Mouse (Mus musculus): ENCODE results near the gene Plcxd3.

DNA sequence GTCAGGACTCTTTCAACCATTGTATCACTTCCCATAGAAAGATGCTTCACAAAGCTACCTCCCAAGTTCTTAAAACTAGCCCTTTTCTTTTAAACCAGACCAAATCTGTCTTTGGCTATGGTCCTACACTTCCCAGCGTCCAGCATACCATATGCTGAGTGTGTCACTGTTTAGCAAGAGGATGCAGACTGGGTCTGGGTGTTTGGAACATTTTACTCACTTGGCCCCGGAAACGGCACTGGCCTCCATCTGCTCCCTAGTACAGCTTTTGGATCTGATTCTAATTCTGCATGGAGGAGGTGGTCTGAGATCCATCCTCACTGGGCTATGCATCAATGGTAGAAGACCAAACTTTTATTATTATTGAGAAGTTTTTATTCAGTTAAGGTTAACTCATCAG is 122.7 kb downstream of the Plcxd3 start:
- no peak for TF ChIP-seq CTCF (IDR thresholded peaks at IDR 0.05; ENCODE audit: low read depth)
- no peak for TF ChIP-seq EP300 (IDR thresholded peaks at IDR 0.05; ENCODE audit: low read depth)

Data from liver, postnatal 0 days (tissue).